Mouse (Mus musculus) ES-CJ7 (cell line): Measurements from ENCODE around the gene Esam.

Experiments used
- DNase-seq: peaks from one replicate; pipeline ENCODE4 v3.0.0; 2011; ENCODE audit warnings: low read depth, low spot score

Gene Esam

DNA sequence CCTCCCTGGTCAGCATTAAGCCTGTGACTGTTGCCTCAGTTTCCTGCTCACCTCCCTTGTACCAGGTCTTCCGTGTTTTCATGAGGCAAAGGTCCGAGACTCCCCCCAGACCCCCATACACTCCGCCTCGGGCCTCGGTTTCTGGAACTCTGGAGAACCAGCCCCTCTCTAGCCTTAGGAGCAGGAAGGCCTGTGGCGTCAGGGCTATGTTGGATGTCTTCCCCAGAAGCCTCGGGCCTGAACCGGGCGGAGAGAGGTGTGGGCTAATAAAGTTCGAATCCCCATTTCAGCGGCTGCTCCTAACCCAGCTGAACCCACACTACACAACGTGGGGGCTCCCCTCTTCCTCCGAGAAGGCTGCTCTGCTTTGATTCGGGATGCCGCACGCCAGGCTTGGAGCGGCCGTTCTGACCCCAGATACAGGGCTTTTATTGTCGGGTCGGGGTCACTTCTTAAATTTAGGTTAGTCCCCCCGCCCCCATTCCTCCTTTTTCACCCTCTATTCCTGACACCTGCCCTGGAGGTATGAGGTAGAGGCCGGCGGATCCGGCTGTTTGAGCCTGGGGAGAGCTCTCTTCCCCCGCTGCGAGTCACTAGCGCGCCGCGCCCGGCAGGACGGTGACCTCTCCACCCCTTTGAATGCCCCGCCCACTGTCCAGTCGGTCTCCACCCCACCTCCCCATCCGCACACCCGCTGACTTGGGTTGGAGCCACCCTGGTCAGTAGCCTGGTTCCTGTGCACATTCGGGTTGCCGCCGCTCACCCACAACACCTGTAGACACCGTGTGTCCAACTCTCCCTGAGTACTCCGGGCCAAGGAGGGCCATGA lies at the start of gene Esam:
TSS of gene Esam (plus strand) at position 683 of the 829 bp plus-strand sequence.
- DNase-seq = peak; percentile 24

DNA sequence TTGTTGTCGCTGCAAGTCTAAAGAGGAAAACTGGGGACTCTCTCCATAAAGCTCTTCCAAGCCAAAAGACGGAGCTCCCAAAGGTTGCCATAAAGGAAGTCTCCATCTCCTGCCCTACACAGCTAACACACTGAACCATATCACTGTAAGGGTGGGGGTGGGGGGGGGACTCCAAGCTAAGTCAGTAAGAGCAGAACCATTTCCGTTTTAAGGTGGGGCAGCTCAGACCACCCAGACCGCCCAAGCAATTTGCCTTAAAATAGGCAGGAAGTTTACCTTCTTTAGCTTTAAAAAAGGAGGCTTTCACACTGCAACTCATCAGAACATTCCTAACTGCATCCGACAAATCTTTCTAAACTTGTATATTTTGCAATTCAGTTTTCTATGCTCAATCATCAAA lies 42.7 kb upstream of the Esam start:
- peak; percentile 92 for DNase-seq

DNA sequence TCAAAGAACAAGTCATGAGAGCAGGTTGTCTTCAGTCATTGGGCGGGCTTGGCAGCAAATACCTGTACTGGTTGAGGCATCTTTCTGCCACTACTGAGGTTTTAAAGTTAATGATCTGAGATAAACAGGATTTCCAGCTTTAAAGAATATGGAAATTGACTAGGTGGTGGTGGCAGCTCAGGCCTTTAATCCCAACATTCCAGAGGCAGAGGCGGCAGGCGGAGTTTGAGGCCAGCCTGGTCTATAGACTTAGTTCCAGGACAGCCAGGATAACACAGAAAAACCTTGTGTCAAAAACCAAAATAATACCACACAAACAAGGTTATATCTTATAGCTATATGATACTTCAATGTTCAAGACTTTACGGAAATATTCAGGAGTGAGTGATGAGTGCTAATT lies 39.8 kb upstream of the Esam start:
- DNase-seq = no peak

- peak; percentile 77 for DNase-seq
Measured at GRCm38 (mm10) chr9:37488611-37489396, 39.1 kb upstream of the Esam start, which contains the start of gene Msantd2. Gene Msantd2, plus strand, starts transcription at chr9:37489319.

DNA sequence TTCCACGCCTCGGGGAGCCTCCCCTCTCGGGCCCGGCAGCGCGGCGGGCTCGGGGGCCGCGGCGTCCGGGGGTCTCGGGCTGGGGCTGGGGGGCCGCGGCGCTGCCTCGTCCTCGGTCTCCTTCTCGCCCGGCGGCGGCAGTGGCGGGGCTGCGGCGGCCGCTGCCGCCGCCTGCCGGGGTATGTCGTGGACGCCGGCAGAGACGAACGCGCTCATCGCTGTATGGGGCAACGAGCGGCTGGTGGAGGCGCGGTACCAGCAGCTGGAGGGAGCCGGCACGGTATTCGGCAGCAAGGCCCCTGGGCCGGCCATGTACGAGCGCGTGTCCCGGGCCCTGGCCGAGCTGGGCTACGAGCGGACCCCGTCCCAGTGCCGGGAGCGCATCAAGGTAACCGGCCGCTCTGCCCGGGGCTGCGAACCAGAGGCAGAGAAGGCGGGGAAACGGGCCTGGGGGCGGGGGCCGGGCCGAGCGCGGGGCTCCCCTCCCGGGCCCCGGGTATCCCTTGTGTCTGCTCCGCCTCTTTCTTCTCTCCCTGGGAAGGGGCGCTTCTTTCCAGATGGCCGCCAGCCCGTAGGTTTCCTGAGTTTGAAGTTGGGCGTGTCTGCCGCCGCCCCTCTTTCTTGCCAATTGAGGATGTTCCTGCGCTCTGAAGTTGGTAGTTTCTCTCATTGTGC lies 38.3 kb upstream of the Esam start:
- DNase-seq = peak; percentile 64

DNA sequence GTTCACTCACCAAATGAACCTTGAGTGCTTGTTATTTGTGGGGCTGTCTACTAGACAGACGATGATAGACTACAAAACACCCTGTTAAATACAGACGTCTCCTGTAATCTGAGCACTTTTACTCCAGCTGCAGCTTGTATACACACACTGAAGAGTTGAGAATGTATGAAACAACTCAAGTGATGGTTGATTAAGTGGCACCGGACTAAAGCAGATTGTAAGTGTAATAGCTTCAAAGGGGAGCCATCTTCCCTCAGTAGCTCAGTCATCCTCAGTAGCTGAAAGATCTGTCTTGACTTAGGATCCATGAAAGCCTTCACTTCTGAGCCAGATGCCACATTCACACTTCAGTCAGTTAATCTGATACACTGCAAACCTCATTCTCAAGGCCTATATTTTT lies 32.1 kb upstream of the Esam start:
- DNase-seq = no peak

- DNase-seq = no peak
Measured at GRCm38 (mm10) chr9:37496325-37496724, 31.6 kb upstream of the Esam start.

GRCm38 (mm10) chr9:37500201-37500600 lies 27.7 kb upstream of the Esam start:
- no peak for DNase-seq

- no peak for DNase-seq
Measured at GRCm38 (mm10) chr9:37501170-37501569, 26.7 kb upstream of the Esam start.

DNA sequence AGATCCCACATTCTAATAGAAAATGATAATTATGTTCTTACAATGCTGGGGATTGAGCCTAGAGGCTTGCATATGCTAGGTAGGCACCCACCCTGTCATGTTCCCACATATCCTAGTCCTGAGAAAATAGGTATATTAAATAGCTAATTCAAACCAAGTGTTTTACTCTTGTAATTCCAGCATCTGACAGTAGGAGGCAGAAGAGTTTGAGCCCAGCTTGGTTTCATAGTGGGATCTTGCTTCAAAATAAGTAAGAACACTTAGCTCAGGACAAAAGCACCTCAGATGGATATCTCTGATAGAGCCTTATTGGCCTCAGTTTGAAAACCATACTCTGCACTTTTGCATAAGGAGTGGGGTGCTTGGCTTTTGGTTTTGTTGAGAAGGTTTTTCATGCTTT lies 23.5 kb upstream of the Esam start:
- DNase-seq = peak; percentile 58

- no peak for DNase-seq
Measured at GRCm38 (mm10) chr9:37506023-37506422, 21.9 kb upstream of the Esam start.

- DNase-seq = peak; percentile 62
Measured at GRCm38 (mm10) chr9:37512097-37512496, 15.8 kb upstream of the Esam start.

- DNase-seq = no peak
Measured at GRCm38 (mm10) chr9:37514456-37514855, 13.4 kb upstream of the Esam start.

- DNase-seq = no peak
Measured at GRCm38 (mm10) chr9:37517467-37517866, 10.4 kb upstream of the Esam start.

- no peak for DNase-seq
Measured at GRCm38 (mm10) chr9:37518991-37519390, 8.9 kb upstream of the Esam start.

DNA sequence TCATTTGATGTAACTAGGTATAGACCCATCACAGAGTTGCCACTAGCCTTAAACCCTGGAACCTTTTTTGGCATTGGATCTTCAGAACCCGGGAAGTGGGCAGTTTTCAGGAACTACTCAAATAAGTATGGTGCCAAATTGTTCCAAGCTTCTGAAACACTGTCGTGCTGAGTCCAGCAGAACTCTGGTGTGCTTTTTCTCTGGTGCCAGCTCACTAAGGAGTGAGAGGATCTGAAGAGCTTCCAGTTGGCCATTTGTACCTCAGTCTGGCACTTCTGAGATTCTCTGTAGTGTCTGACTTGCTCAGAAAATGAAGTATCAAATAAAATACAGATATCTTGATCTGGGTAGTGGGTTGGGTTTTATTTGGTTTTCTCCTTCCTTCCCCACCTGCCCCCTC lies 7.9 kb upstream of the Esam start:
- DNase-seq = no peak

DNA sequence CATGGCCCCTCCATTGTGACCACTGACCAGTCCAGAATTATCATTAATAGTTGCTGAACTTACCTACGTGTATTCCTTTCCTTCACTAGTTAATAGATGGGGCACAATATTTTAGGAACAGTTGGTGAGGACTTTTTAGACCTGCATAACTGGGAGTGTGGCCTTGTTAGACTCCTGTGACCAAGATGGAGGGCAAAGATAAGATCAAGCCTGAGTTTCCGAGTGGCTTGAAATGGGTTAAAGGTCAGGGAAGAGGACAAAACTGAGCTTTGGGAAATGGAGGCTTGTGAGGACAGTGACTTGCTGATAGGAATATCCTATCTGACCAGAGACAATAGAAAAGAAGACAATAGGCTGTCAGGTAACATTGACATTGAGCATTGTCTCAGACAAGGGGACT lies 2.4 kb upstream of the Esam start:
- DNase-seq = no peak

- DNase-seq = peak; percentile 25
Measured at GRCm38 (mm10) chr9:37526443-37527395, 1.2 kb upstream of the Esam start.

- no peak for DNase-seq
Measured at GRCm38 (mm10) chr9:37528225-37528970, 520 bp downstream of the Esam start.
